Mouse (Mus musculus) activated CD4-positive, CD25-positive, alpha-beta regulatory T cell, adult 4 months (primary cell): ENCODE measurements around the gene Pla2g16. TPM values are rescaled to one million over a fixed set of nuclear protein-coding genes. Genes with fewer than 3 reads are reported as not detected.
A peak's percentile ranks its signal among the peaks of the same experiment; 100 is the strongest.

Experiments
- ATAC-seq: one replicate; pipeline ENCODE4 v1.8.0; 2017
- polyA plus RNA-seq, 2 experiments: library from polyadenylated mRNA; unstranded; fragments of 100-300 nt; shearing (Covaris generic); gene quantifications; one replicate each; pipeline ENCODE4 v1.2.1; 2017

Pla2g16 gene
- 10 to 100 TPM; 84.0 to 95.7 TPM for polyA plus RNA-seq

GRCm38 (mm10) chr19:7557328-7557822 is at the start of gene Pla2g16:
Gene Pla2g16, plus strand, starts transcription at chr19:7557459.
- ATAC-seq, result peak; percentile 79

GRCm38 (mm10) chr19:7508026-7508425 is 49.2 kb upstream of the Pla2g16 start:
- no peak for ATAC-seq

GRCm38 (mm10) chr19:7516437-7516836 is 40.8 kb upstream of the Pla2g16 start:
- ATAC-seq, result no peak

GRCm38 (mm10) chr19:7521619-7522018 is 35.6 kb upstream of the Pla2g16 start:
- no peak for ATAC-seq

- ATAC-seq, result no peak
These were observed 34.4 kb upstream of the Pla2g16 start for GRCm38 (mm10) chr19:7522856-7523255.

- ATAC-seq, result no peak
These were observed 34.0 kb upstream of the Pla2g16 start for GRCm38 (mm10) chr19:7523292-7523691.

GRCm38 (mm10) chr19:7523781-7524180 is 33.5 kb upstream of the Pla2g16 start:
- no peak for ATAC-seq

GRCm38 (mm10) chr19:7524879-7525278 is 32.4 kb upstream of the Pla2g16 start:
- no peak for ATAC-seq

- no peak for ATAC-seq
These were observed 28.4 kb upstream of the Pla2g16 start for GRCm38 (mm10) chr19:7528639-7529428.

GRCm38 (mm10) chr19:7531906-7532305 is 25.4 kb upstream of the Pla2g16 start:
- no peak for ATAC-seq

- ATAC-seq, result no peak
These were observed 23.4 kb upstream of the Pla2g16 start for GRCm38 (mm10) chr19:7533891-7534290.

- ATAC-seq, result no peak
These were observed 8.3 kb upstream of the Pla2g16 start for GRCm38 (mm10) chr19:7548924-7549323.

GRCm38 (mm10) chr19:7551550-7552300 is 5.5 kb upstream of the Pla2g16 start:
- no peak for ATAC-seq

- no peak for ATAC-seq
These were observed 5.0 kb upstream of the Pla2g16 start for GRCm38 (mm10) chr19:7552301-7552673.

- no peak for ATAC-seq
These were observed 3.8 kb upstream of the Pla2g16 start for GRCm38 (mm10) chr19:7553441-7553840.

GRCm38 (mm10) chr19:7554881-7555280 is 2.4 kb upstream of the Pla2g16 start:
- no peak for ATAC-seq

GRCm38 (mm10) chr19:7556641-7557040 is 618 bp upstream of the Pla2g16 start:
- no peak for ATAC-seq

- ATAC-seq, result no peak
These were observed 585 bp downstream of the Pla2g16 start for GRCm38 (mm10) chr19:7557844-7558243.

- ATAC-seq, result peak; percentile 47
These were observed 1.4 kb downstream of the Pla2g16 start for GRCm38 (mm10) chr19:7558675-7559074.

GRCm38 (mm10) chr19:7559986-7560385 is 2.7 kb downstream of the Pla2g16 start:
- ATAC-seq, result no peak

- peak; percentile 44 for ATAC-seq
These were observed 4.2 kb downstream of the Pla2g16 start for GRCm38 (mm10) chr19:7561456-7561855.

- no peak for ATAC-seq
These were observed 5.4 kb downstream of the Pla2g16 start for GRCm38 (mm10) chr19:7562601-7563129.

- ATAC-seq, result no peak
These were observed 6.4 kb downstream of the Pla2g16 start for GRCm38 (mm10) chr19:7563676-7564075.
